Mouse (Mus musculus) c-Kit-positive CD71-negative TER-119-negative erythroid progenitor cells, embryonic 14.5 days (primary cell): ENCODE measurements around the gene Rimbp2.
"Not testable (repeated sequence)": the region's sequence is repeated elsewhere in the genome, so short reads cannot be mapped to it uniquely, and the experiment has no call there.

Experiments used
- DNase-seq: peaks from one replicate; pipeline ENCODE4 v3.0.0-alpha.2; 2013; ENCODE audit warnings: low read depth

Rimbp2 gene

DNA sequence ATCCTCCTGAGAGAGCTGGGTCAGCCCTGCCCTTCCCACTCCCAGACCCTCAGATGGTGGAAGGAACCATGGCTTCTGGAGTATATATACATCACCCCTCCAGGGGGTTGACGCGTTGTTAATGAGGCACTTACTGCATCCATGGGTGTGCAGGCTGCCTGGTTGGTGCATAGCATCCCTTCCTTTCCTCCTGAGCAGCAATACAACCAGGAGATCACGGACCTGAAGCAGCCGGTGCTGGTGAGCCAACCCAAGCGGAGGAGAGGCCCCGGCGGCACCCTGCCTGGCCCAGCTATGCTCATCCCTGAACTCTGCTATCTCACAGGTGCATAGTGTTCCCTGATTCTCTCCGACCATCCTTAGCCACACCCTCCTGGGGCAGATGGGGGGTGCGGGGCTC is 208.1 kb downstream of the Rimbp2 start:
- DNase-seq, result no peak

DNA sequence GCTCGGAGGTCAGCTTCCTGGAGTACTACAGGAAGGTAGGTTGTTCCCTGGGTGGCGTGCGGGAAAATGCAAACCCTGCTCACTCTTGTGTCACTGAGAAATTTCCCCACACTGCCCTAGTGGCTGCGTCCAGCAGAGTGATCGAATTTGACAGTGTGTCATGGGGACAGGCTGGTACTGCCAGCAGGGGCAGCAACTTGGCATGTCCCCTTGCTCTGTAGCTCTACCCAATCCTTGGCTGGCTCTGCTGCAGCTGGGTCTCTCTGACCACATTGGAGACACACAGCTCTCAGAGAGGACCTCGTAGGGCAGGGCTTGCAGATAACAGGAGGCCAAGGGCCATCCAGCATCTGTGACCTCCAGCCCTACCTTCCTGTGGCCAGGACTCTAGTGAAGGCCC is 208.9 kb downstream of the Rimbp2 start:
- no peak for DNase-seq

DNA sequence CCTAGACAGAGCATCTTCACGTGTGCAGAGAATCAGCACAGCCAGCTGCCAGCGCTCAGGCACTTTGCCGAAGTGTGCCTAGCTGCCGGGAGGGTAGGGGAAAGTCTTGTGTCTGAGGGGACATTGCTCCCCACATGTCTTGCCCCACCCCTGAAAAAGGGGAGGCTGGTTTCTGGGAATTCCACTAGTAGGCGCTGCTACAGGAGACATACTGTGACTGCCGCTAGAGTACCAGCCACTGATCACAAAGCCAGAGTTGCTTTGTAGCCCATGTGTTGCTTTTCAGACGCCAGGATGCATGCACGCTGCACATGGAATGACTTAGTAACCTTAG is 213.5 kb downstream of the Rimbp2 start:
- DNase-seq, result no peak

DNA sequence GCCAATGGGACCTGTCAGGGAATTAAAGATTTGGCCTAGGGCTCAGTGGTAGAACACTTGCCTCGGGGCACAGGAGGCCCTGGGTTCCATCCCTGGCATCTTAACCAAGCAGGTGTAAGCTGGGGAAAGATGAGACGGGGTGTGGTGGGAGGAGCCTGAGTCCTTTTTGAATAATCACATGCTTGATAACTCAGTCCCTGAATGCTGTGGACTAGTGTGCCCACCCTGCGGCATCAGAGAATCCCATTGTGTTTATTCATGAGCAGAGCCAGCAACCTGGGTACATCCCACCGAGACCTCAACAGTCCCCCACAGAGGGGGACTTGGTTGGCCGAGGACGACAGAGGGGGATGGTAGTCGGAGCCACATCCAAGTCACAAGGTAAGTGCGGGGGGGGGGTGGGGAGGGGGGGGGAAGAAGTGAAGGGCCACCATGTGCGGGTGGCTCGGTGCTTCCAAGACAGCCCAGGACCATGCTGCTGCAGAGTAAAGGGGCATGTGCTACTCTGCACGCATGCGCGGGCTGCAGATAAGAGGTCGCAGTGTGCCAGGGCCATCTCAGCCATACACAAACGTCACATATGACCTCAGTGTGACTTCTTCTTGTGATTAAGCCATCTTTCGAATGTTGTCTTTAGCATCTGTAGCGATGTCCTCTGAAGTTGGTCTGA is 214.0 kb downstream of the Rimbp2 start:
- DNase-seq, result no peak

DNA sequence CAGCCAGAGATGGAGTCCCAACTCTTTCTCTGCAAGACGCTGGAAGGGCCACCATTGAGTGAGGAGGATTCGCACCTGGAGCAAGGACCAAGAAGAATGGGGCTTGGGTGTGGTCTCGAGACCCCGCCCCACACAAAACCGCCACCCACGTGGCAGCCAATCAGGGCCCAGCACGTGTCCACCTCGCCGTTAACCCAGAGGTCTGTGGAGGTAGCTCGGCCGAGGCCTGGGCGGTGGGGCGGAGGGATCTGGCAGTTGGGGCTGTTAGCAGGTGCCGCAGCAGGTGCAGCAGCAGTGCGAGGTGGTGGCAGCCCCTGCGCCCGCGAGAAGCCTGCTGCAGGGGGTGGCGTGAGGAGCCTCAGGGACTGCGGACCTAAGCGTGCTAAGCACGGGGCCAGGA is 217.4 kb downstream of the Rimbp2 start:
- no peak for DNase-seq

DNA sequence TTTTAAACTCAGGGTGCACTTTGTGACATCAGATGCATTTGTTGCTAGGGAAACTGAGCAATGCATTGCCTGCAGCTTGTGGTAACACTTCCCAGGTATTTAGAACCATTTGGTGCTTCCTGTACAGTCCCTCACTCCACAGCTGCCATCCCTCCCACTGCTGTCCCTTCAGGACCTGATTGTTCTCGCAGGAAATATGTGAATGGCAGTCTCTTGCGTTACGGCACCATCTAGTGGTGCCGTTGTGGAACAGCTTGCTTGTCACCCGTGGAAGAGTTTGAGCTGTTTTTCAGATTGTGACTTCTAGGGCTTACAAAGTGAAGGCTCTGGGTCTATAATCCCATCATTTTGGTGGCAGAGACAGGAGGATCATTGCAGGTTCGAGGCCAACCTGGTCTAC is 219.3 kb downstream of the Rimbp2 start:
- peak; percentile 22 for DNase-seq

DNA sequence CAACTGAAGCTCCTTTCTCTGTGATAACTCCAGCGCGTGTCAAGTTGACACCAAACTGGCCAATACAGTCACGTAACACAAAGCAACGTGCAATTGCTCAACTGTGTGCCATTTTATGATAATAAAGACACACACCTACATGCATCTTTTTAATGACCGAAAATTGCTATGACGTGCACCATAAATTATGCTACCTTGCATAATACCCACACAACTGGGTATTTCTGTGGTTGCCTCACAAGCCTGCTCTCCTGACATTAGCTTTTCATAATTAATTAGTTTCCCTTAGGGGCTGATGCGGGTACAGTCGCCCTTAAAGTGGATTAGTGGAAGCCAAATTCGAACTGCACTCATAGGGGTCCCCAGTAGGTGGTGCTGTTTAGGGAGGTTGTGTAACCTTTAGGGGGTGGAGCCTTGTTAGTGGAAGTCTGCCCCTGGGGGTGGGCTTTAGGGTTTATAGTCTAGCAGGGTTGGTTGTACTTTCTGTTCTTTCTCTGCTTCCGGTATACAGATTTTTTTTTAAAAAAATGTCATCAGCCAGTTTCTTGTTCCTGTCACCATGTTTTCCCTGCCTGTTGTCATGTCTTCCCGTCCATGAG is 220.8 kb downstream of the Rimbp2 start:
- DNase-seq, result peak; percentile 7

DNA sequence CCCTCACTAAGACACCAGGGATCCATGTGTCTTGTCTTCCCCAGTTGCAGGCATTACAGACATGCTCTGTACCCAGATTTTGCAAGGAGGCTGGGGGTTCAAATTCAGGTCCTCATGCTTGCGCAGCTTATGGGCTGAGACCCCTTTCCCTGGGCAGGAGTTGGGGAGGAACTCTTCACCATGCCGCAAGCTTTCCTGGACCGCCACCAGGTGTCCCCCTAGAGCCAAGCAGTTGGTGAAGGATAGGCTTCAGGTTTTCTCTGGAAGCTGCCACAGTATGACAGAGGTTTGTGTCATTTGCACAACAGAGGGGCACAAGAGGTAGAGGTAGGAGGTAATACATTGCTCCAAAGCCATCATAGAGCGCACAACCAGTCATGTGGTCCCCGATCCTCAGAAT is 222.7 kb downstream of the Rimbp2 start:
- DNase-seq, result no peak

DNA sequence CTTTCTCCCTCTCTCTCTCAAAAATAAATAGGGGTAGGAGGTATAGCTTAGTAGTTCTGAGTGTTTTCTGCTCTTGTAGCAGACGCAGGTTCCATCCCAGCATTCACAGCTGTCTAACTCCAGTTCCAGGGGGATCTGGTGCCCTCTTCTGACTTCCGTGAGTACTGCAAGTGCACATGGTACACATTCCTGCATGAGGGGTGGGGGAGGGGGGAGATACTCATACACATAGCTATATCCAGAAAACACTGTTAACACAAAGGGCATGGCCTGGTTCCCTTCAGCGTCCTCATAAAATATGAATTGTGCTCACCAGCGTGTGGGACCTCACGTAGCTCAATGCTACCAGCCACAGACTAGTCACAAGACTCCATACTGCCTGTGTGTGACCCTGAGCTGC is 223.9 kb downstream of the Rimbp2 start:
- no peak for DNase-seq

DNA sequence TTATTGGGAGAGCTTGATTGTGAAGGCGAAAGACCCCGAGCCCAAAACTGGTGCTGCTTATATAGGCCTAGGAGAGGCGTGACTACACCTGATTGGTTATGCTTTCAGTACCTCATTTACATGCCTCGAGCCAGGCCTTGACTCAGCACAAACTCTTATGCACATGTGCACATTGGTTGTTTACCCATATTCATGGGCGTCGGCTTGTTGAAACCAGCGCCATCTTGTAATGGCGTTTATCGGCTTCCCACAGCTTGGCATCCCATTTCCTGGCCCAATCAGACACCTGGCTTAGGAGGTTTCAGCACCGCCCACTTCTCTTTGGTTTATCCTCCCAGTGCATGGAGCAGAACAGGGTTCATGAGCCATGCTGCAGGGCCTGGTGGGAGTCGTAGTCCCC is 232.8 kb downstream of the Rimbp2 start:
- not testable (repeated sequence) for DNase-seq

DNA sequence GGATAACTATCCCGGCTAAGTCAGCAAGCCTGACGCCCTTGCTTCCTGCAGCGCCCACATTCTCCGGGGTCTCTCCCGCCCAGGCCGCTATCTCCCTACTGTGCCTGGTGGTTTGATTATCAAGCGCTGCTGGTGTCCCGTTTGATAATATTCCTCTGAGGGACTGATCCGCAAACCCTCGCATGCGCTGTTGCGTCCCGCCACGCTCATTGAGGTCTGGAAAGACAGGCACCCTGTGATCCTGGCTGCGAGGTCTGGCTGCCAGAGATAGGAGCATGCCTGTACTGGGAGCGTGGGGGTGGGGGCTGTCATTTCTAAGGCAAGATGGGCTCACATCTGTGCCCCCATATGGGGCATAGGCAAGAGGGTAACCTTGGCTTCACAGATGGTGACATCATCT is 238.1 kb downstream of the Rimbp2 start:
- no peak for DNase-seq

DNA sequence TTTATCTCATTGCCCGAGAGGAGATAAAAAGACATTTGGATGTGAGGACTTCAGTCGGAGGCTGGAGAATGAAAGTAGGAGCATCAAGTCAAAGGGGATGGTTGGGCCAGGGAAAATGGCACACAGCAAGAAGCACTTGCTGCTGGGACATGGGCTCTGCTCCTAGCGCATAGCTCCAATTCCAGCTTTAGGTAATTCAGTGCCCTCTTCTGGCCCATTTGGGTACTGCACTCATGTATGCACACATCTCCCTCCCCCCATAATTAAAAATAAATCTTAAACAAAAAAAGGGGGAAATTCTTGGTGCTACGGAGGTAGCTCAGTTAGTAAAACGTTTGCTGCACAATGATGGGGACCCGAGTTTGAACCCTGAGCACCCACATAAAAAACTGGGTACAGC is 241.4 kb downstream of the Rimbp2 start:
- no peak for DNase-seq

DNA sequence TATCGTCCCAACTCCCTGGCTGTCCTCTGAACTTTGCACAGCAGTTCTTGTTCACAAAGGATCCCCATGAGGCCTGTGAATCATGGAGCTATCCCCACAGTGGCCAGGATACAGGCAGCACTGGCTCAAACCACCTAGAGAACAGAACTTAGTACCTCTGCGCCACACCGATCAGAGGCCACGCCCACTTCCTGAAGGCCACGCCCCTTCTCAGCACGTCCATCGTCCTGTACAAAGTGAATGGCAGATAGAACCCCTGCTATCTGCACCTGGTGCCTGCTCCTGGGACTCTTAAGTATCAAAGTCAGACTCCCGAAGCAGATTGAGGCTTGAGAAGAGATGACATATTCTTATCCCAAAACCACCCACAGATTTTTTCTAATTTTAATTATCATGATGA is 242.7 kb downstream of the Rimbp2 start:
- DNase-seq, result no peak

DNA sequence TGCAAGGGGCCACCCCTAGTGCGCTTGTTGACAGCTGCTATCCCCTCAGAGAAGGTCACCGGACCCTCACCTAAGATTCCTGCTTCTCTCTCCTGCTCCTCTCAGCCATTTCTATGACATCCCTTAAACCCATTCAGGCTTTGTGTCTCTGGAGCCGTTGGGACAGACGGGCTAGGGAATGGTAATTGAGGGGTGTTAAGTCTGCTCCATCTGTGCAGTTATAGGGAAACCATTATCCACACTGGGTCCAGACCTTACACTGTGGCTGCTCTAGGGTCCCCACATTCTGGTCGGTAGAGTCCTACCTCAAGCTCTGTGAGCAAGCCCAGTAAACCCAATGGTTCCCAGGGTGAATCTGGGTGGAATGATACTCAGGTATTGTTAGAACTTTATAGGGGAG is 244.4 kb downstream of the Rimbp2 start:
- DNase-seq, result no peak
